Mouse (Mus musculus) embryonic facial prominence, embryonic 15.5 days (tissue): ENCODE data around the gene Tnrc18. TPM values are rescaled to one million over a fixed set of nuclear protein-coding genes. Genes with fewer than 3 reads are reported as not detected.

Experiments
- ATAC-seq: fragments of 200-750 bp; cut with Nextera tagmentation; 2 replicates; pipeline ENCODE4 v1.8.0; 2017; ENCODE audit warnings: low read depth, moderate TSS enrichment; ENCODE audit not compliant: insufficient number of reproducible peaks, low FRiP score, low TSS enrichment
- H3K27ac ChIP-seq: fragments of 300-500 bp; sonication (generic); replicated peaks from 2 replicates; pipeline ENCODE4 v1.5.1; 2015; ENCODE audit warnings: mild to moderate bottlenecking, inconsistent platforms
- H3K27me3 ChIP-seq: fragments of 300-500 bp; sonication (generic); 2 replicates; pipeline ENCODE4 v1.6.1; 2015; ENCODE audit warnings: inconsistent platforms
- H3K36me3 ChIP-seq: fragments of 300-500 bp; sonication (generic); 2 replicates; pipeline ENCODE4 v1.6.1; 2015; ENCODE audit warnings: mild to moderate bottlenecking, inconsistent platforms
- H3K4me1 ChIP-seq: fragments of 300-500 bp; sonication (generic); 2 replicates; pipeline ENCODE4 v1.6.1; 2015; ENCODE audit warnings: inconsistent platforms
- H3K4me2 ChIP-seq: fragments of 300-500 bp; sonication (generic); replicated peaks from 2 replicates; pipeline ENCODE4 v1.6.1; 2015; ENCODE audit warnings: mild to moderate bottlenecking, inconsistent platforms
- H3K4me3 ChIP-seq: fragments of 300-500 bp; sonication (generic); replicated peaks from 2 replicates; pipeline ENCODE4 v1.5.1; 2015; ENCODE audit warnings: mild to moderate bottlenecking, inconsistent platforms
- H3K9ac ChIP-seq: fragments of 300-500 bp; sonication (generic); 2 replicates; pipeline ENCODE4 v1.6.1; 2015; ENCODE audit warnings: inconsistent platforms
- H3K9me3 ChIP-seq: fragments of 300-500 bp; sonication (generic); replicated peaks from 2 replicates; pipeline ENCODE4 v1.6.1; 2016; ENCODE audit warnings: inconsistent platforms
- WGBS: fragments of 180-500 bp; shearing (Covaris S2); methylation state at CpG from one replicate; pipeline ENCODE4 v1.1.7; 2015; 5-methylcytosine and 5-hydroxymethylcytosine counted together
- polyA plus RNA-seq: library from polyadenylated mRNA; unstranded; fragments of >200 nt; fragmentation: Nextera tagmentation; extraction: Ambion mirVana; gene quantifications from 2 replicates; pipeline ENCODE4 v1.2.1, GENCODE M21; 2015

Gene Tnrc18
- polyA plus RNA-seq, 1 experiment from 2014 or later, result 43.4 TPM

GRCm38 (mm10) chr5:142750173-142750572 lies 67.3 kb downstream of the Tnrc18 start:
- no peak for ATAC-seq

GRCm38 (mm10) chr5:142747026-142747629 lies 70.3 kb downstream of the Tnrc18 start:
- WGBS, result 74% methylated on average over 12 of the region's 12 CpGs
- Histone ChIP-seq H3K4me2 (no peak overlapping the region), H3K9me3 (no peaks in the 10 kb centered on the region), H3K36me3 (peaks cover 91% of the 10 kb centered on the region), H3K27ac (no peak overlapping the region), H3K27me3 (no peaks in the 10 kb centered on the region), H3K4me1 (no peaks in the 10 kb centered on the region), H3K9ac (no peak overlapping the region), H3K4me3 (no peak overlapping the region)
- ATAC-seq, result no peak

More at GRCm38 (mm10) chr5:142750173-142750572, 67.3 kb downstream of the Tnrc18 start:
- Histone ChIP-seq H3K4me2 (no peak overlapping the region), H3K36me3 (peaks cover 84% of the 10 kb centered on the region), H3K27ac (no peak overlapping the region), H3K9me3 (no peaks in the 10 kb centered on the region), H3K4me1 (0 out of 2 replicates have a peak, but pooled peaks cover 3% of the 10 kb centered on the region), H3K27me3 (no peaks in the 10 kb centered on the region), H3K4me3 (no peak overlapping the region), H3K9ac (no peak overlapping the region)
- WGBS, result 94% methylated on average over 11 of the region's 11 CpGs

- peaks cover 96% of the 10 kb centered on the region for H3K36me3 ChIP-seq
- H3K27me3 ChIP-seq, result no peaks in the 10 kb centered on the region
- 89% methylated on average over 8 of the region's 8 CpGs for WGBS
- no peak overlapping the region for H3K4me2 ChIP-seq
- no peaks in the 10 kb centered on the region for H3K9me3 ChIP-seq
- ATAC-seq, result no peak
- no peak overlapping the region for H3K9ac ChIP-seq
- H3K4me1 ChIP-seq, result no peaks in the 10 kb centered on the region
- no peak overlapping the region for H3K4me3 ChIP-seq
- no peak overlapping the region for H3K27ac ChIP-seq
Measured at GRCm38 (mm10) chr5:142739941-142740340, 77.5 kb downstream of the Tnrc18 start.

- Histone ChIP-seq H3K27ac (no peak overlapping the region), H3K9me3 (no peaks in the 10 kb centered on the region), H3K27me3 (no peaks in the 10 kb centered on the region), H3K4me2 (no peak overlapping the region), H3K36me3 (peaks cover 99% of the 10 kb centered on the region), H3K9ac (no peak overlapping the region), H3K4me3 (no peak overlapping the region), H3K4me1 (no peaks in the 10 kb centered on the region)
- no peak for ATAC-seq
- 86% methylated on average over 11 of the region's 11 CpGs for WGBS
Measured at GRCm38 (mm10) chr5:142731916-142732315, 85.5 kb downstream of the Tnrc18 start.

- Histone ChIP-seq H3K4me2 (no peak overlapping the region), H3K27ac (no peak overlapping the region), H3K4me3 (no peak overlapping the region), H3K9ac (no peak overlapping the region), H3K9me3 (no peaks in the 10 kb centered on the region), H3K36me3 (peaks cover 99% of the 10 kb centered on the region), H3K27me3 (no peaks in the 10 kb centered on the region), H3K4me1 (no peaks in the 10 kb centered on the region)
- no peak for ATAC-seq
- WGBS, result 90% methylated on average over 12 of the region's 12 CpGs
Measured at GRCm38 (mm10) chr5:142730295-142730694, 87.2 kb downstream of the Tnrc18 start.

- Histone ChIP-seq H3K4me3 (no peak overlapping the region), H3K4me2 (no peak overlapping the region), H3K27me3 (no peaks in the 10 kb centered on the region), H3K4me1 (peaks cover 8% of the 10 kb centered on the region), H3K27ac (no peak overlapping the region), H3K36me3 (peaks cover 82% of the 10 kb centered on the region), H3K9ac (no peak overlapping the region), H3K9me3 (no peaks in the 10 kb centered on the region)
- ATAC-seq, result no peak
- WGBS, result 97% methylated on average over 16 of the region's 16 CpGs
Measured at GRCm38 (mm10) chr5:142728301-142728700, 89.2 kb downstream of the Tnrc18 start.

GRCm38 (mm10) chr5:142726748-142727147 lies 90.7 kb downstream of the Tnrc18 start:
- Histone ChIP-seq H3K9ac (no peak overlapping the region), H3K4me3 (no peak overlapping the region), H3K9me3 (no peaks in the 10 kb centered on the region), H3K27ac (no peak overlapping the region), H3K4me2 (no peak overlapping the region), H3K27me3 (no peaks in the 10 kb centered on the region), H3K4me1 (peaks cover 8% of the 10 kb centered on the region), H3K36me3 (peaks cover 66% of the 10 kb centered on the region)
- no peak for ATAC-seq
- WGBS, result 82% methylated on average over 6 of the region's 6 CpGs

- H3K4me2 ChIP-seq, result no peak overlapping the region
Measured at GRCm38 (mm10) chr5:142724265-142724664, 93.2 kb downstream of the Tnrc18 start.

GRCm38 (mm10) chr5:142723520-142724133 lies 93.8 kb downstream of the Tnrc18 start:
- Histone ChIP-seq H3K27ac (no peak overlapping the region; the same call in 1 of the 2 replicates), H3K4me1 (peaks cover 8% of the 10 kb centered on the region), H3K9ac (no peak overlapping the region), H3K27me3 (no peaks in the 10 kb centered on the region), H3K4me3 (no peak overlapping the region), H3K36me3 (peaks cover 37% of the 10 kb centered on the region), H3K4me2 (no peak overlapping the region; the same call in 1 of the 2 replicates), H3K9me3 (no peaks in the 10 kb centered on the region)
- WGBS, result 12% methylated on average over 7 of the region's 7 CpGs
- peak; percentile 35; the same call in 1 of the 2 replicates for ATAC-seq

More at GRCm38 (mm10) chr5:142724265-142724664, 93.2 kb downstream of the Tnrc18 start:
- ATAC-seq, result no peak
- Histone ChIP-seq H3K9me3 (no peaks in the 10 kb centered on the region), H3K27ac (no peak overlapping the region), H3K9ac (no peak overlapping the region), H3K4me1 (peaks cover 8% of the 10 kb centered on the region), H3K4me3 (no peak overlapping the region), H3K36me3 (peaks cover 43% of the 10 kb centered on the region), H3K27me3 (no peaks in the 10 kb centered on the region)
- WGBS, result 76% methylated on average over 7 of the region's 7 CpGs

- Histone ChIP-seq H3K36me3 (no peaks in the 10 kb centered on the region), H3K4me3 (no peak overlapping the region), H3K9me3 (no peaks in the 10 kb centered on the region), H3K4me1 (peaks cover 8% of the 10 kb centered on the region), H3K9ac (no peak overlapping the region), H3K27me3 (no peaks in the 10 kb centered on the region), H3K4me2 (no peak overlapping the region), H3K27ac (no peak overlapping the region)
- 83% methylated on average over 13 of the region's 13 CpGs for WGBS
- ATAC-seq, result no peak
Measured at GRCm38 (mm10) chr5:142719897-142720296, 97.6 kb downstream of the Tnrc18 start.

GRCm38 (mm10) chr5:142718486-142718885 lies 99.0 kb downstream of the Tnrc18 start:
- WGBS, result 49% methylated on average over 25 of the region's 25 CpGs
- no peaks in the 10 kb centered on the region for H3K27me3 ChIP-seq
- no peaks in the 10 kb centered on the region for H3K4me1 ChIP-seq
- ATAC-seq, result no peak
- no peak overlapping the region for H3K9ac ChIP-seq
- H3K9me3 ChIP-seq, result no peaks in the 10 kb centered on the region
- no peak overlapping the region for H3K27ac ChIP-seq
- H3K4me2 ChIP-seq, result no peak overlapping the region
- no peak overlapping the region for H3K4me3 ChIP-seq
- H3K36me3 ChIP-seq, result no peaks in the 10 kb centered on the region

GRCm38 (mm10) chr5:142718037-142718436 lies 99.4 kb downstream of the Tnrc18 start:
- Histone ChIP-seq H3K4me3 (no peak overlapping the region), H3K4me2 (no peak overlapping the region), H3K36me3 (no peaks in the 10 kb centered on the region), H3K27ac (no peak overlapping the region), H3K4me1 (no peaks in the 10 kb centered on the region), H3K9ac (no peak overlapping the region), H3K27me3 (no peaks in the 10 kb centered on the region), H3K9me3 (no peaks in the 10 kb centered on the region)
- ATAC-seq, result no peak
- WGBS, result 24% methylated on average over 4 of the region's 4 CpGs
